Mouse (Mus musculus) cerebellum, adult 9-10 months (tissue): ENCODE data around the gene Tnfrsf9.

Experiments
- DNase-seq: peaks from one replicate; pipeline ENCODE4 v3.0.0; 2022

The Tnfrsf9 gene

DNA sequence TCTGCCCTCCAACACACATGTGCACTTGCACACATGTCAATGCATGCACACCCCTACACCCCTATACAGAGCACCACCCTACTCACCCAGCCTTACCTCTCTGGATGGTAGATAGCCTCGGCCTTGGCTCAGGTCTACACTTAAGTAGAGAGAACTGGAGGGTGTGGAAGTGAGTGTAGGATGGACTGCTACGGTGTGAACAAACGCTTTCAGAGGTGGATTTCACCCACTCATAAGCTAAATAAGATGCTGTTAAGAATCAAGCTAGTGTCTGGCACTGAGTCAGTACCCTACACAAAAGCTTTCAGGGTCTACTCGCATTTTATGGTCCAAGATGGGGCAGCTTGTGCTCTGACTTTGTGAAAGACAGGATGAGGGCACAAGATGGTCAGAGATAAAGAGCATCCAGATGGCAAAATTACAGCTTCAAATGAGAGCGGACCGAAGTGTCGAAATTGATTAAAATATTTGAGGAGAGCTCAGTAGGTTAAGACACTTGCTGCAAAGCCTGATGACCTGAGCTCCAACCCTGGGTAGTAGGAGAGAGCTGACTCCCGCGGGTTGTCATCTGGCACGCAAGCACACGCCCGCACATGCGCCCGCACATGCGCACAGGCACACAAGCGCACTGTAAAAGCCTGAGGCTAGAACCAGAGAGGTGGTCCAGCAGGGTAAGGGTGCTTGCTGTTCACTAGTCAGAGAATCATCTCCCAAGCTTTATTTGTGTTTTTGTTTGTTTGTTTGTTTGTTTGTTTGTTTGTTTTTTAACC lies 23.1 kb downstream of the Tnfrsf9 start:
- DNase-seq = peak; percentile 56

DNA sequence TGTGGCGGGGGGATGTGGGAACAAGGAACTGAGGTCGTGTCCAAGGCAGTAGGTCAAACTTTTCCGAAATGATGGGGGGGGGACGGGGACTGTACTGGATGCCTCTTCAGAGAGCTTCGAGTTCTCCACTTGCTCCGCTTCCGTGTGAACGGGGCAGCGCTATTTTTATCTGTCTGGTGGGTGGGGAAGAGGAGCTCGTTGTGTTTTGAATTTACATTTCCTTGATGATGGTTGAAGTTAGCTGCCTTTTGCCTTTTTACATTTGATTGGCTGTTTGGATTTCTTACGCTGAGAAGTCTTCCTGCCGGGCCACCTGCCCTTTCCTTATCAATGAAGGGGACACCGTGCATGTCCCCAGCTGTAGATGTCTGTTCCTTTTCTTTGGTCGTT lies 23.7 kb downstream of the Tnfrsf9 start:
- no peak for DNase-seq

DNA sequence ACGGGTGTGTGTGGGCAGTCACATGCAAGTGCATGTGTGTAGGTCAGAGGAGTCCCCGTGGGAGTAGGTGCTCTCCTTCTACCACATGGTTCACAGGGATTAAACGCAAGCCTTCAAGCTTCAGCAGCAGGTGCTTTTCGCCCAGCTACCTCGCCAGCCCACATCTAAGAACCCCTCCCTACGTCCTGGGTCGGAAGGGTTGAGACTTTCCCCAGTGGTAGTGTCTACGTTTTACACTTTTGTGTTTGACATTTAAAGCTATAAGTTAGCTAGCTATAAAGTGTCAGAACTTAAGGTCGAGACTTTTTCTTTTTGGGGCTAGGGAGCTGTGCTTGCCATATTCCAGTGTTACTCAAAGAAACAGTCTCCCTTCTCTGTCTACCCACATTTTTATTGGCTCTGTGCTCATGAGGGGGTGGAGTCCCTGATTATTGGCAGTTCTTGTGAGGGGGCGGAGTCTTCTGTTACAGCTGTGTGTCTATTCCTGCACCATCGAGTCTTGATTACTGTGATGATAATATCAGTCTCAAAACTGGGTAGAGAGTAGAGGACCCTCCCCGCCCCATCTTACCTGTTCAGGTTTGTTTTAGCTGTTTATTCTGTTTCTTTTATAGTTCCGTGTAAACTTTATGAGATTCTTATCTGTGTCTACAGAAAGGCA lies 25.8 kb downstream of the Tnfrsf9 start:
- DNase-seq = no peak

DNA sequence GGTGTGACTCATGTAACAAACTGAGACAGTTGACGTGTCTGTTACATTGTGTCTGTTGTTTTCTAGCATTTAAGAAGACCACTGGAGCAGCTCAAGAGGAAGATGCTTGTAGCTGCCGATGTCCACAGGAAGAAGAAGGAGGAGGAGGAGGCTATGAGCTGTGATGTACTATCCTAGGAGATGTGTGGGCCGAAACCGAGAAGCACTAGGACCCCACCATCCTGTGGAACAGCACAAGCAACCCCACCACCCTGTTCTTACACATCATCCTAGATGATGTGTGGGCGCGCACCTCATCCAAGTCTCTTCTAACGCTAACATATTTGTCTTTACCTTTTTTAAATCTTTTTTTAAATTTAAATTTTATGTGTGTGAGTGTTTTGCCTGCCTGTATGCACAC lies 30.3 kb downstream of the Tnfrsf9 start:
- DNase-seq = no peak

DNA sequence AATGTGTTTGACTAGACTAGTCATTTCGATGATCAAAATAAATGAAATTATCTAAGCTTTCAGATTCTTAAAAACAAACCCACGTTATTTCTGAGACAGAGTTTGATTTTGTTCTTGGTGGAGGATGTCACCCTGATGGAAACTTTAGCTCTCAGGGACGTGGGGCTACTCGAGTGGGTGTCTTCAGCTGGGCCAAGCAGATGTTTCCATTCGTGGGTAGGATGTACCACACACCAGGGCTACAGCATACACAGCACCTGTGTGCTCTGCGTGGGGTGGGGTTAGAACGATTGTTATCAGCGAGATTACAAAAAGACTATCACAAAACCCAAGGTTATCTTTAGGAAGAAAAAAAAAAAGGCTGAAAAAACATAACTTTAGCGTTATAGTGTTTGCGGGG lies 36.6 kb downstream of the Tnfrsf9 start:
- no peak for DNase-seq

DNA sequence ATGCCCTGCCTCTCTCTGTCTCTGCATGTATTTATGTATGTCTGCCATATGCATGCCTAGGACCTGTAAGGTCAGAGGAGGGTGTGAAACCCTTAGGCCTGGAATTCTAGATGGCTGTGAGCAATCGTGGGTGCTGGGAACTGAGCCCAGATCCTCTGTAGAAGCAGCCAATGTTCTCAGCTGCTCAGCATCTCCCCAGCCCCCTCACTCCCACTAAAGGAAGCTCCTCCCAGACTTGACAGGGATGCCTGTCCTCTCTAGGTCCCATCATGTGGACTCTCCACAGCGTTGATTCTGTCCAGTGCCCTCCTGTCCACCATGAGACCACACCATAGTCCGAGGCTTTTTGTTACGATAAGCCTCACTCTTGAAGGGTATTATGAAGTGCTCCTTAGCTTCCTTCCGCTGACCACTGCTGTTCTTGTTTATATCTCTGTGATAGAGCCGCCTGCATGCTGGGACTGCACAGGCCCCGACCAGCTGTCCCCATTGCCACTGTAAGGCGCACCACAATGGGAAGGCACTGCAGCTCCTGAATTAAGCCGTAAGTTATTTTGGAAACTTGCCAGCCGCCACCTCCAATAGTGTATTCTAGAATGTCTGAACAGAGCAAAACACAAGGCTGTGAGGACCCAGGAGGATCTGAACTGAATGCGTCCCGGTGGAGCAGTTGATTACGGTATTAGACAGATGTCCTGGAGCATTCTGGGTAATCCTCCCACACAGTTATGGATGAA lies 42.2 kb downstream of the Tnfrsf9 start:
- no peak for DNase-seq

DNA sequence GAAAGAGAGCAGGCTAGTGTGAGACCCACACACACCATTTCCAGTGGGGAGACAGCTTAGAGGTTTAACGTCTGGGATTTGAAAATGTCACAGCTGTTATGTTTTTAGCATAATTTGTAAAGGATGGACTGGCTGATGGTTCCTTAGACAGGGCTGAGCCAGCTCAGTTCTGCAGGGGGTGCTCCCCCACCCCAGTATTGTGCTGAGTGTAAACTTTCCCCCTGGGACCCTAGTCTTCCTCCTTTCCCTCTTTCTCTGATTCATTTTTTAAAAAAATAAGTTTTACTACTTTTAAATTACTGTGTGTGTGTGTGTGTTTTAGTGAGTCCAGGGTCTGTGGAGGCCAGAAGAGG lies 42.7 kb downstream of the Tnfrsf9 start:
- no peak for DNase-seq

DNA sequence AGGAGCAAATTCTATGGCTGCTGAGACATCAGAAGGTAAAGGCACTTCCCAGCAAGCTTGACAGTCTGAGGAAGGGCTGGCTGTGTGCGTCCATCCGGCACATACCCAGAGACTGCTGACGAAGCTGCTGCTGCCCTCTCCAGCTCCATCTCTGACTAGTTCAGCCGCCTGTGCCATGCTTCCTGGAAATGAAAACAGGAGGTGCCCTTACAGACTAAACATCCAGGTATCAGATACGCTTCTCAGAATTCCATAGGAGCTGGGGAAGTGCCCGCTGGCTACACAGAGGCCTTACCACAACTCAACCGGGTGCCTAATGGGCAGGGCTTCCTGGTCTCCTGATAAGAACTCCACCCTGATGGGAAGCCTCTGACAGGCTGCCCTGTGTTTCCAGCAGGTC lies 44.2 kb downstream of the Tnfrsf9 start:
- no peak for DNase-seq

DNA sequence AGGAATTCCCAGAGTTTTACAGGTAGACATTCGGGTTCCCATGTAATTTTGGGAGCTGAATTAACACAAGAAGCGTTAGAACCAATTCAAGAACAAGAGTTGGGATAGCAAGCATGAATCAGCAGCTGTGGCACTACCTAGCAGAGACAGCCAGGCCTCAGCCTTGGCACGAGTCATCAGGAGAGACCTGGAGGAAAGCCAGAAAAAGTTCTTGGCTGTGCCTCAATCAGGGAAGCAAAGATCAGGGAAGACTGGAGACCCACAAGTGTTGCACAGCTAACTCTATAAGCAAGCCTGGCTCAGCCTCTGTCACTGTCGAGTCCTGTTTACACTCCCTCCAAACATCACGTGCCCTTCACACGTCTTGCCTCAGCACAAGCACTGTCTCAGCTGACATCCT lies 47.9 kb downstream of the Tnfrsf9 start:
- DNase-seq = no peak

DNA sequence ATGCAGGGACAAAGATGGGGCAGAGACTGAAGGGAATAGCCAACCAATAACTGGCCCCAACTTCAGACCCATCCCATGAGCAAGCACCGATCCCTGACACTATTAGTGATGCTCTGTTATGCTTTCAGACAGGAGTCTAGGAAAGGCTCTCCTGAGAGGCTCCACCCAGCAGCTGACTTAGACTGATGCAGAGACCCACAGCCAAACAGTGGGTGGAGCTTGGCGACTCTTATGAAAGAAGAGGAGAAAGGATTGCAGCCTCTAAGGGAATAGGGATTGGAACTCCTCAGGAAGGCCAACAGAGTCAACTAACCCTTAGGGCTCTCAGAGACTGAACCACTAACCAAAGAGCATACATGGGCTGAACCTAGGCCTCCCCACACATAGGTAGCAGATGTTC lies 49.3 kb downstream of the Tnfrsf9 start:
- no peak for DNase-seq

DNA sequence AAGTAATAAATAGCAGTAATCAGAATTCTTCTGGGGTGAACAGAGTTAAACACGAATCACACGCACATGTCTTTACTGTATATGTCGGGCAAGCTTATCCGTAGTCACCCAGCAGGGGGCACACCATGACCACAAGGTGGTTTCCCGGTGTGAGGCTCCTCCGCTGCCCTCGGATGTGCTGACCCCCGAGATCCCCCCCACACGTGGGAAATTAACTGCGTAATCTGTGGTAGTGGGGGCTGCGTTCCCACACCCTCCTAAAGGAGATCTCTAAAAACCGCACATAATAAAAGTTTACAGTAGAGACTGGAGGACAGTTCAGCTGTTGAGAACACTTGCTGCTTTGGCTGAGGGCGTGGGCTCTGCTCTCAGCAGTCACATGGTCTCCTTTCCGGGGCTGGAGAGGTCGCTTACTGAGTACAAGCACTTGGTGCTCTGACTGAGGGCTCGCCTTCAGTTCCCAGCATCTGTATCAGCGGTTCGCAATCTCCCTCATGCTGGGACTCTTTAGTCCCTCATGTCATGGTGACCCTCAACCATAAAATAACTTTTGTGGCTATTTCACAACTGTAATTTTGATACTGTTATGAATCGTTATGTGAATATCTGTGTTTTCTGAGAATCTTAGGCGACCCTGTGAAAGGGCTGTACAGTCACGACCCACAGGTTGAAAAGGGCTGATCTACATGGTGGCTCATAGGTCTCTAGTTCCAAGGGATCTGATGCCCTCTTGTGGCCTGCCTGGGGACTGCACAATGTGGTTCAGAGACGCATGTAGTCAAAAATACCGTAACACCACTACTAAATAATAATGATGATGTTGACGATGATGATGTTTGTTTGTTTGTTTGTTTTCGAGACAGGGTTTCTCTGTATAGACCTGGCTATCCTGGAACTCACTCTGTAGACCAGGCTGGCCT lies 50.5 kb downstream of the Tnfrsf9 start:
- peak; percentile 79 for DNase-seq

DNA sequence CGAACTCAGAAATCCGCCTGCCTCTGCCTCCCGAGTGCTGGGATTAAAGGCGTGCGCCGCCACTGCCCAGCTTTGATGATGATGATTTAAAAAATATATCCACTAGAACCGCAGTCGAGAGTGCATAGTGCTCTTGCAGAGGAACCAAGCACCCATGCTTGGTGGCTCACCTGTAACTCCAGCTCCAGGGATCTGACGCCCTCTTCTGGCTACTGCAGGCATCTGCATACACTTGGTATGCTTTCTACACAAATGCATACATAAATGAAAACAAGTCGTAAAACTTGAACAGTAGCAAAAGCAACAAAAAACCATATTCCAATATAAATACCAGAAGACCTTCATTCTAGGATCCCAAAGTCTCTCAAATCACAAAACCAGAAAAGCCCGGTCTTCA lies 51.2 kb downstream of the Tnfrsf9 start:
- DNase-seq = no peak

DNA sequence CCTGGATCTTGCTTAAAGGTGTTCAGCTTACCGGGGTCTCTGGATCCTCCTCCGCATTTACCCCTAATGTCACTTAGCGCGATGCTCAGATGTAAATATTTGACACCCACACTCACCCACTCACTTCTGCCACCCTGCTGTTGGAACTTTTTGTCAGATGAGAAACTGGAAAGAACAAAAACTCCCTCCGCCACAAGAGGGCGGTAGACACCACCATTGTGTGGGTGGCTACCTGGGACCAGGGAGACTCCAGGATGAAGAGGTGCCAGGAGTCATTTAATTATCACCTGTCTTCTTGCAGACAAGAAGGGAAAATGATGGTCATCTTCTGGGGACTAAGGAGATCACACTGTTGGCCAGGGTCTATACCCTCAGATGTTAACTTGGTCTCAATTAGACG lies 52.2 kb downstream of the Tnfrsf9 start:
- DNase-seq = peak; percentile 52

DNA sequence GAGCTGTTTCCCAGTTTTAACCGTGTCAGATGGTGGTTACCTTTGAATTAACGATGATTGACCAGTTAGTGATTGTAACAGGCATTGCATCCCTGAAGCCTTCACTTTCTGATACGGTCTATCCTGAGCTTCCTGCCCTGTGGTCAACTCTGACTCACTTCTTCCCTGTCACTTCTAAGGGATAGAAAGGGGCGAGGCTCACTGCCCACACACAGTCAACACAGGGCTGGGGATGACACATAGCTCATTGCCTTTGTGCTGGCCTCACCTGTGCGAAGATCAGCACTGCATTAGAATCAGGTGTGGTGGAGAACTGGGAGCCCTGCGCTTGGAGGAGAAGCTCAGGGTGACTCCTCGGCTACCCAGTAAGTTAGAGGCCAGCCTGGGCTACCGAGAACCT lies 54.6 kb downstream of the Tnfrsf9 start:
- DNase-seq = no peak

DNA sequence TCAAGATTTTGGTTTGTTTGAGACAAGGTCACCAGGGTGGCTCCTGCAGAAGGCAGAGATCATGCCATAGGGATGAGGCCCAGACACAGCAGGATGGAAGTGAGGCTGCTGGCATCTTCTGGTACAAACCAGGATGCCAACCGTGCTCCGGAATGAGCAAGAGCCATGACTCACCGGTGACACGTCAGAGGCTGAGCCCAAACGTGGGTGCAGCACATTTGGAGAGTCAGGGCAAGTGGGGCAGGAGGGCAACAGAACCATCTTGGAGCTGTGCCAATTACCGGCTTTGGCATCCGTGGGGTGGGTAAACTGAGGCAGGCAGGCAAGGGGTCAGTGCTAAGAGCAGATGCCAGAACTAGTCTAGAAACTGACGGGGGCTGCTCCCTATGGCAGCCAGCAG lies 58.9 kb downstream of the Tnfrsf9 start:
- no peak for DNase-seq

DNA sequence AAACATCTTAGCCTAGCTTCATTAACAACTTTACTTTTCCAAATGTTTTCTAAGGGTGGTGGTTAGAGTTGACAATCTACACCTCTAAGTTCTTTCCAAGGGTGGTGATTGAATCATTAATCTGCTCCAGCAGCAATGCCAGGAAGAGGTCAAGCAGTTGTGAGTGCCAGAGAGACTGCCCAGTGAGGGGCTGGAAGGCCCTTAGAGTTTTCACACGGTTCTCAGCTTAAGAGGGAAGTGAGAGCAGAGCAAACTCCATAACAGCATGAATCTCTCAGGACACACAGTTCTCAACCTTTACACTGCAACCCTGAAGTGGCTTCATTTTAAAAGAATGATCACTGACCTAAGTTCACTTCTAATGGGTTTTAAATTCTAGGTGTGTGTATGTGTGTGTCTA lies 60.8 kb downstream of the Tnfrsf9 start:
- DNase-seq = no peak

DNA sequence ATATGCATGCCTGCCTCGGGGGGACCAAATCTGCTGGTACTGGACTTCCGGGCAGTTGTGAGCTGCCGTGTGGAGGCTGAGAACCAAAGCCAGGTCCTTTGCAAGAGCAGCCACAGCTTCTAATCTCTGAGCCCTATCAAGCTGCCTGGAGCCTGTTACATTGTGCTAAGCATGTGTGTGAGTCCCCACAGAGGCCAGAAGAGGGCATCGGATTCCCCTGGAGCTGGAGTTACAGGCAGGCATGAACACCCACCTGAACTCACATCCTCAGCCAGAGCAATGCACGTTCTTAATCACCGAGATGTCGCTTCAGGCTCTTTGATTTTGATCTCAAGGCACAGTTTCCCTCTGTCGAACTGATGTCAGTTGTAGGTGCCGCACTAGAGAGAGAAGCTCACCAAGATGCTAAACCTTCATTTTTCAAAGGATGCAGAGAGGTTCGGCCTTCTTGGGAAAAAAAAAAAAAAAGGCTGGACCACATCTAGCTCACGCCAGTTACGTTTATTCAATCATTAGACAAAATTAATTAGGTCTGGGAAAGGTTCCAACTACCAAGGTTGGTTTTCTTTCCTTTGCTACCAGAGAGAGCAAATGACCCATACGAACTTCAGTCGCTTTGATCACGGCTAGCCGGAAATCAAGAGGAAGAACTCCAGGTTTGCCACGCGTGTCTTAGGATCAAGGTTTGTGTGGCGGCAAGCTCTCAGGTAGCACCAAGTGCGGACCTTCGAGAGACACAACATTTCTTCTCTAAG lies 64.0 kb downstream of the Tnfrsf9 start:
- DNase-seq = no peak

DNA sequence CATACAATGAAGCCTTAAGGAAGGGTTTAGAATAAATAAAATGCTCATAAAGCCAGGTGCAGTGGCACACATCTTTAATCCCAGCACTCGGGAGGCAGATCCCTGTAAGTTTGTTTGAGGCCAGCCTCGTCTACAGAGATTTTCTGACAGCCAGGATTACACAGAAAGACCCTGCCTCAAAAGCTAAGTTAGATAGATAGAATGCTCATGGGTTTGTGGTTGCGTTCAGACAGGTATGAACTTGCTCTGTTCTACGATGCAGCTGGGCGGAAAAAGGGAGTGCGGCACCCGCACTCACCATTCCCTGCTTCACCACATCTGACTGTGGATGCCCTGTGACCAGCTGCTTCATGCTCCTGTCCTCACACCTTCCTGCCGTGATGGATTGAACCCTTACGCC lies 65.1 kb downstream of the Tnfrsf9 start:
- DNase-seq = no peak

DNA sequence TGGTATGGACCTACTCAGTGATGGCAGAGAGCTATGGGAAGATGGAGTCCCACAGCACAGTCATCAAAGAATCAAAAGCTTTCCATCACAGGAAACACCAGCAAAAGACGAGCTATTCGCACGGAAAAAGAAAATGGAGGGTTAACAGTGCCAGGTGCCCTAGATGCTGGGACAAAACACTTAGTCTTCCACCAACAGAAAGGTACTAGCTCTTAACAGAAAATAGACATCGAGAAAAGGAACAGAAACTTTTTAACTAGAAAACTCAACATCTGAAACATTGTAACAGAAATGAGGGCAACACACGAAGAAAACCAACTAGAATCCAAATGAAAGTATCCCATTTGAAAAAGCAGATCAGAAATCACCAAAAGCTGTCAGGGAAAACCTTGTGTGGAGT lies 65.8 kb downstream of the Tnfrsf9 start:
- DNase-seq = no peak

DNA sequence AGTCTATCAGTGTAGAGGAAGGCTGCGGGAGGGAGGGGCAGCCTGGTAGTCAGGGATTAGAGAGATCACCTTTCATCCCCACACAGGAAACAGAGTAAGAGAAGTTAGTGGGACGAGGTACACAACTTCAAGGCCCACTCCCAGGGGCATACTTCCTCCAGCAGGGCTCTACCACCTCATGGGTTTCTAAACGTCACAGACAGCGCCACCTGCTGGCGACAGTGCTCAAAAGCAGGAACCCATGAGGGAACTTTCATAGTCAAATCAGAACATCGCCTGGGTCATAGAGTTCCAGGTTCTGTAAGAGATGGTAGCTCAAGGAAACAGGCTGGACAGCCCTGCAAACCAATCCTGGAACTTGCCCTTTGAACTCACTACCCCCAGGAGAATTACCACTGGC lies 75.8 kb downstream of the Tnfrsf9 start:
- no peak for DNase-seq
